Mouse (Mus musculus) midbrain, embryonic 15.5 days (tissue): ENCODE measurements around the gene Diras1. TPM values are rescaled to one million over a fixed set of nuclear protein-coding genes. Genes with fewer than 3 reads are reported as not detected.

Source experiments
- ATAC-seq: fragments of 200-750 bp; cut with Nextera tagmentation; replicated peaks from 2 replicates; pipeline ENCODE4 v1.8.0; 2017; ENCODE audit warnings: moderate TSS enrichment
- H3K27ac ChIP-seq: fragments of 300-500 bp; sonication (generic); 2 replicates; pipeline ENCODE4 v1.5.1; 2015; ENCODE audit warnings: mild to moderate bottlenecking, inconsistent platforms
- H3K27me3 ChIP-seq: fragments of 300-500 bp; sonication (generic); replicated peaks from 2 replicates; pipeline ENCODE4 v1.6.1; 2015; ENCODE audit warnings: inconsistent platforms
- H3K36me3 ChIP-seq: fragments of 300-500 bp; sonication (generic); replicated peaks from 2 replicates; pipeline ENCODE4 v1.6.1; 2015; ENCODE audit warnings: inconsistent platforms
- H3K4me1 ChIP-seq: fragments of 300-500 bp; sonication (generic); 2 replicates; pipeline ENCODE4 v1.6.1; 2015; ENCODE audit warnings: inconsistent platforms
- H3K4me2 ChIP-seq: fragments of 300-500 bp; sonication (generic); 2 replicates; pipeline ENCODE4 v1.6.1; 2015; ENCODE audit warnings: inconsistent platforms, mild to moderate bottlenecking, moderate library complexity
- H3K4me3 ChIP-seq: fragments of 300-500 bp; sonication (generic); 2 replicates; pipeline ENCODE4 v1.5.1; 2015; ENCODE audit warnings: mild to moderate bottlenecking, inconsistent platforms
- H3K9ac ChIP-seq: fragments of 300-500 bp; sonication (generic); 2 replicates; pipeline ENCODE4 v1.6.1; 2015; ENCODE audit warnings: mild to moderate bottlenecking, inconsistent platforms
- H3K9me3 ChIP-seq: fragments of 300-500 bp; sonication (generic); 2 replicates; pipeline ENCODE4 v1.6.1; 2016; ENCODE audit warnings: inconsistent platforms
- WGBS: fragments of 180-500 bp; shearing (Covaris S2); methylation state at CpG from one replicate; pipeline ENCODE4 v1.1.7; 2015; ENCODE audit warnings: mixed read lengths; 5-methylcytosine and 5-hydroxymethylcytosine counted together
- polyA plus RNA-seq: library from polyadenylated mRNA; unstranded; fragments of >200 nt; fragmentation: Nextera tagmentation; extraction: Ambion mirVana; gene quantifications from 2 replicates; pipeline ENCODE4 v1.2.1, GENCODE M21; 2015

The Diras1 gene
- polyA plus RNA-seq, 1 experiment from 2014 or later, result 77.5 TPM

DNA sequence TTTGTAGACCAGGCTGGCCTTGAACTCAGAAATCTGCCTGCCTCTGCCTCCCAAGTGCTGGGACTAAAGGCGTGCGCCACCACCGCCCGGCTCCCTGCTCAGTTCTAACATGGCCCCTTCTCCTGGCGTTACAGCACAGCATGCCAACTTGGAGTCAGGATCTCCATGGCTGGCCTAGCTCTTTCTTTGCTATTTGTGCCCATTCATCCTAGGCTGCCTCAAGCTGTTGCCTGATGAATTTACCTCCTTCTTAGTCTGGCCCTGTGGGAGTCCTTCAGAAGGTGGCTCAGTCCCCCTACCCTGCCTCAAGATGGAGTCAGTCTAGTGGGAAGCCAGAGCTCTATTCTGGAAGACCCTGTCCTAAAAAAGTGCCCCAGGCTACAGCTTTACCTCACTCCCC lies 1.4 kb upstream of the Diras1 start:
- H3K4me2 ChIP-seq, result no peak overlapping the region
- H3K27ac ChIP-seq, result no peak overlapping the region
- H3K9ac ChIP-seq, result no peak overlapping the region
- WGBS, result 94% methylated on average over 5 of the region's 5 CpGs
- peaks cover 19% of the 10 kb centered on the region for H3K4me1 ChIP-seq
- H3K9me3 ChIP-seq, result no peaks in the 10 kb centered on the region
- H3K4me3 ChIP-seq, result no peak overlapping the region
- 0 out of 2 replicates have a peak, but pooled peaks cover 3% of the 10 kb centered on the region for H3K27me3 ChIP-seq
- ATAC-seq, result no peak
- peaks cover 18% of the 10 kb centered on the region; the same call in 1 of the 2 replicates for H3K36me3 ChIP-seq

DNA sequence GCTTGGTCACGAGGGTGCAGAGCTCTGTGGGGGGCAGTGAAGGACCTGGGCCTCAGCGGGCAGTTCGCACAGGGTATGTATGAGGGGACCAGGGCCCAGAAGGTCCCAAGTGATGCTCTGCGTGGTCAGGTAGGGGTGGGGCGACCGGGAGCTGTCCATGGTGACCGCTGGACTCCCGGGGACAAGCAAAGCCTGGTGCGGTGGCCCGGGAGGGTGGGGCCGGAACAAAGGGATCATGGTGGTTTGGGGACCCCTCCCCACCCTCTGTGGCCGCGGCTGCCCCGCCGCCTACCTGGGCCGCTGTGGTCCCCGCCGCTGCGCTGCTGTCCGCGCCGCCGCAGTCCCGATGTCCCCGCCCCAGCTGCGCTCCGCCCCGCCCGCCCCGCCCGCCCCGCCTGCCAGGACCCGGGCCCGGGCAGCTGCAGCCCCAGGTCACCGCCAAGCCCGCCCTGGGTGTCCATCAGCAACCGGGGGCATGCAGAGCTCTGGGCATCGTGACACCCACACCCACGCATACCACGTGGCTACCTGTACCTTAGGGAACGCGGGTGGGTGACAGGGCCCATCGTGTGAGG lies 328 bp downstream of the Diras1 start:
- peak overlapping the region; percentile 50 for H3K4me3 ChIP-seq
- H3K4me1 ChIP-seq, result peaks cover 25% of the 10 kb centered on the region
- H3K27ac ChIP-seq, result peak overlapping the region; percentile 13; the same call in 1 of the 2 replicates
- peaks cover 7% of the 10 kb centered on the region; the same call in 1 of the 2 replicates for H3K36me3 ChIP-seq
- under 1% methylated on average over 21 of the region's 43 CpGs for WGBS
- peak; percentile 67 for ATAC-seq
- peak overlapping the region; percentile 86 for H3K4me2 ChIP-seq
- 0 out of 2 replicates have a peak, but pooled peaks cover 3% of the 10 kb centered on the region for H3K27me3 ChIP-seq
- H3K9me3 ChIP-seq, result no peaks in the 10 kb centered on the region
- peak overlapping the region; percentile 71 for H3K9ac ChIP-seq

DNA sequence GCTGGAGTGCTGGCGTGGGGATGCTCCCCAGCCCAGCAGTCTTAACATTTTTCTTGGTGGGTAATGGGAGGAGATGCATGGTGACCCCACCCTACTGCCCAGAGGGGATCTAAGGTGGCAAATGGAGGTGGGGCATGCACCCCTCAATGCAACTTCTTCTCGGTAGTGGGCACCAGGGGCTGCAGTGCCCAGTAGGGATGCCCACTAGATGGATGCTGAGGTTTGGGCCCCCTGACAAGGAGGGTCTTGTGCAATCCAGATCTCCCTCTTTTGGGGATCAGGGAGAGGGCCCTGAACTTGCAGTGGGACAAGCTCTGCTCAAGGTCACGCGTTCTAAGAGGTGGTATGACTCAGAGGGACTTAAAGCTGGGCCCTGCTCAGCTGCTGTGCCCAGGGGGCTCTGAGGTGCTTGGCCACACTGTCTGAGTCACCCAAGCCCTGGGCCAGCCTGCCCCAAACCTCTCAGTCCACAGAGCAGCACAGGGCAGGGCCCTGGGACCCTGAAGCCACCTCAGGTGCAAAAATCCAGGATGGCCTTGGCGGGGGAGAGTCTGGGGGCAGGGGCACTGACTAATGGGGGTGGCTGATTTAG lies 1.0 kb downstream of the Diras1 start:
- Histone ChIP-seq H3K4me1 (peaks cover 25% of the 10 kb centered on the region), H3K4me2 (peak overlapping the region; percentile 86), H3K27ac (peak overlapping the region; percentile 13; the same call in 1 of the 2 replicates), H3K27me3 (0 out of 2 replicates have a peak, but pooled peaks cover 3% of the 10 kb centered on the region), H3K9me3 (no peaks in the 10 kb centered on the region), H3K9ac (peak overlapping the region; percentile 71), H3K36me3 (peaks cover 3% of the 10 kb centered on the region; the same call in 1 of the 2 replicates), H3K4me3 (peak overlapping the region; percentile 50)
- 83% methylated on average over 5 of the region's 5 CpGs for WGBS
- peak; percentile 25; the same call in 1 of the 2 replicates for ATAC-seq

DNA sequence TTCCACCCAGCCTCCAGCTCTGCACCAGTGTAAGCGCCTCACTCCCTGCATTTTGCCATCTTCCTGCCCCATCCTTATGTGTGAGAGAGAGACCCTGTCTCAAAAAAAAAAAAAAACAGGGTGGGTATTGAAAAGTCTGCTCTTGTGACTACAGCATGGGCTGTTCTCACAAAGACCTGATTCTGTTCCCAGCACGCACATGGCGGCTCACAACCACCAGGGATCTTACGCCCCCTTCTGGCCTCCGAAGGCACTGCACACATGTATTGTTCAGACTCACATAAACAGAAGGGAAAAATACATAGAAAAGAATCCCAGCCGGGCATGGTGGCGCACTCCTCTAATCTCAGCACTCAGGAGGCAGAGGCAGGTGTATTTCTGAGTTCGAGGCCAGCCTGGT lies 2.7 kb downstream of the Diras1 start:
- Histone ChIP-seq H3K9ac (no peak overlapping the region), H3K27me3 (0 out of 2 replicates have a peak, but pooled peaks cover 3% of the 10 kb centered on the region), H3K4me3 (no peak overlapping the region), H3K4me1 (peaks cover 22% of the 10 kb centered on the region), H3K9me3 (no peaks in the 10 kb centered on the region), H3K27ac (no peak overlapping the region), H3K36me3 (peaks cover 3% of the 10 kb centered on the region; the same call in 1 of the 2 replicates), H3K4me2 (no peak overlapping the region)
- WGBS, result 75% methylated on average over 8 of the region's 8 CpGs
- no peak for ATAC-seq

DNA sequence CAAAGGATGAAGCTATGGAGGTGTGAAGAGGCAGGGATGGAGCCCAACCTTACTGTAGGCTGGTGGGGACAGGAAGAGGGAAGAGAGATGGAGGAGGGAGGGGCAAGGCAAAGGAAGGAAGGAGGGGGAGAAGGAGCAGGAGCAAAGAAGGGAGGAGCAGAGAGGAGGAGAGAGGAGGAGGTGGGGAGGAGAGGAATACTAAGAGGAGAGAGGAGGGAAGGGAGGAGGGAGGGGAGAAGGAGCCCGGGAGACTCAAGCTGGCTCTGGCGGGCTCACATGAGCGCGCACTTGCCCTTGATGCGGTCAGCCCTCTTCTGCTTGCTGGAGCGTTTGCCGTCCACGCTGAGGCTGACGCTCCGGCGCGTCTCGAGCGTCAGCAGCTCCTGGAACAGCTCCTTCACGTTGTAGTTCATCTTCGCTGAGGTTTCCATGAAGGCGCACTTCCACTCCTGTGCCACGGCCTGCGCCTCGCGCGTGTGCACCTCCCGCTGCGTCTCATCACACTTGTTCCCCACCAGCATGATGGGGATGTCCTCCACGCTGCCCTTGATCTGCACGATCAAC lies 3.8 kb downstream of the Diras1 start:
- H3K4me1 ChIP-seq, result peaks cover 22% of the 10 kb centered on the region
- H3K27me3 ChIP-seq, result 0 out of 2 replicates have a peak, but pooled peaks cover 3% of the 10 kb centered on the region
- no peak for ATAC-seq
- H3K9me3 ChIP-seq, result no peaks in the 10 kb centered on the region
- H3K27ac ChIP-seq, result no peak overlapping the region
- H3K4me3 ChIP-seq, result no peak overlapping the region
- H3K4me2 ChIP-seq, result peak overlapping the region; percentile 25
- 28% methylated on average over 26 of the region's 26 CpGs for WGBS
- no peak overlapping the region; the same call in 1 of the 2 replicates for H3K9ac ChIP-seq
- peaks cover 3% of the 10 kb centered on the region; the same call in 1 of the 2 replicates for H3K36me3 ChIP-seq

DNA sequence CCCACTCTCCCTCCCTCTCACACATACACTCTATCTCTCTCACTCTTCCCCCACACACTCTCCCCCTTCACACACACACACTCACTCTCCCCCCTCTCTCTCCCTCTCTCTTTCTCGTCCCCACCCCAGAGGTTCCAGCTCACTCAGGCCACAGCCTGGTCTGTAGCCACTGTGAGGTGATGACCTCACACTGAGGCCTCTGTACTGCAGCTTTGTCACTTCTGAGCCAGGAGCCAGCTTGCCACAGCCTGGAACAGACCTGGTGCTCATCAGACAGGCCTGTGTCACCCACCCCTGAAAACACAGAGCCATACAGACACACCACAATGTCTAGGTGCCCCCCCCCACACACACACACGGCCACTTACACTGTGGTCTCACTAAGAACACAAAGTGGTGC lies 5.3 kb downstream of the Diras1 start:
- 54% methylated on average over 2 of the region's 2 CpGs for WGBS
- Histone ChIP-seq H3K27me3 (0 out of 2 replicates have a peak, but pooled peaks cover 3% of the 10 kb centered on the region), H3K4me3 (no peak overlapping the region), H3K9me3 (no peaks in the 10 kb centered on the region), H3K9ac (no peak overlapping the region), H3K36me3 (peaks cover 3% of the 10 kb centered on the region; the same call in 1 of the 2 replicates), H3K27ac (no peak overlapping the region), H3K4me1 (peaks cover 26% of the 10 kb centered on the region), H3K4me2 (no peak overlapping the region)
- no peak for ATAC-seq

DNA sequence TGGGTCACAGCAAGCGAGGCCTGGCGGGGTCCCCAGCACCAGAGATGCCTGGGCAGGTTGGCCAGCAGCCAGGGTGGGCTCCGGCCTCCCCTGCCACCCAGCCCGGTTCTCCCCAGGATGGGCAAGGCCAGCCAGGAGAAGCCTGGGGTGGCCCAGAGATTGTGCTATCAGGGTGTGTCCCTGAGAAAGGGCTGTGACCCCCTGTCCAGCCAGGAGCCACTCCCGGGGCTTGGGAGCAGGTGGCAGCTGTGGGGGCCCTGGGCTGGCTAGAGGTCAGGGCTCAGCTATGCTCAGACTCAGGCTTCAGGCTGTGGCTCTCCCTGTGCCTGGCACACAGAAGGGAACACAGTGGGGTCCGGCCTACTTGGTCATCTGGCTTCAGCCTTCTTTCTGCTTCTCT lies 5.8 kb downstream of the Diras1 start:
- H3K36me3 ChIP-seq, result peaks cover 3% of the 10 kb centered on the region; the same call in 1 of the 2 replicates
- H3K4me3 ChIP-seq, result no peak overlapping the region
- peaks cover 26% of the 10 kb centered on the region for H3K4me1 ChIP-seq
- H3K9me3 ChIP-seq, result no peaks in the 10 kb centered on the region
- no peak for ATAC-seq
- no peak overlapping the region for H3K9ac ChIP-seq
- no peak overlapping the region for H3K4me2 ChIP-seq
- 0 out of 2 replicates have a peak, but pooled peaks cover 3% of the 10 kb centered on the region for H3K27me3 ChIP-seq
- WGBS, result 75% methylated on average over 6 of the region's 6 CpGs
- H3K27ac ChIP-seq, result no peak overlapping the region

DNA sequence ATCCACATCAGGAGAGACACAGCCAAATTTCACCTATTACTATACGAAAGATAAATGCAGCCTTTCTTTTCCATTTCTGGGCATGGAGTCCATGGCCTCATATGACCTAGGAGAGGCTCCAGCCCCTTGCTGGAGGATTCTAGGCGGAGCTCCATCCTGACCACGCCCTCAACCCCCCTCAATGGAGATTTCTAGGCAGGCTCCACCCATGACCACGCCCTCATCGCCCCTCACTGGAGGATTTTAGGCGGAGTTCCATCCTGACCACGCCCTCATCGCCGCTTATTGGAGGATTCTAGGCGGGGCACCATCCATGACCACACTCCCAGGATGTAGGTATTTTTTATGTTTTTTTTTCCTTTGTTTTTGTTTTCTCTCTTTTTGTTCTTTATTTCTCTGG lies 7.1 kb downstream of the Diras1 start:
- peaks cover 3% of the 10 kb centered on the region; the same call in 1 of the 2 replicates for H3K36me3 ChIP-seq
- H3K4me3 ChIP-seq, result no peak overlapping the region
- H3K27ac ChIP-seq, result no peak overlapping the region
- 48% methylated on average over 10 of the region's 10 CpGs for WGBS
- no peaks in the 10 kb centered on the region for H3K27me3 ChIP-seq
- no peak overlapping the region for H3K4me2 ChIP-seq
- peaks cover 16% of the 10 kb centered on the region for H3K4me1 ChIP-seq
- ATAC-seq, result no peak
- no peak overlapping the region for H3K9ac ChIP-seq
- no peaks in the 10 kb centered on the region for H3K9me3 ChIP-seq

DNA sequence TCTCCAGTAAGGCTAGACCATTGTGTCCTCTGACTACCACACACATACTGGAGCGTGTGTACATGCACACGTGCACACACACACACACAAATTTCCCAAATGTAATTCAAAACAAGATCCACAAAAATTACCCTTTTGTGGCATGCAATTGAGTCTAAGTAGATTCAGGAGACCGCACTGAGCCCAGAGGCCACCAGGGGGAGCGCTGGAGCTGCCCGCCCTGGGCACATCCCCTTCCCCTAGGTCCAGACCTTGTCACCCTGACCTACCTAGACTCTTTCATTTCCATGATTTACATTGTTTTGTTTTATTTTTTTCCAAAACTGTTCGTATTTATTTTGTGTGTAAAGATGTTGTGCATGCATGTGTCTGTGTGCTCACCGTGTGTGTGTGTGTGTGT lies 8.8 kb downstream of the Diras1 start:
- no peak overlapping the region for H3K27ac ChIP-seq
- no peaks in the 10 kb centered on the region for H3K27me3 ChIP-seq
- 4% methylated on average over 7 of the region's 7 CpGs for WGBS
- peaks cover 8% of the 10 kb centered on the region for H3K4me1 ChIP-seq
- no peak overlapping the region for H3K4me3 ChIP-seq
- no peak overlapping the region for H3K9ac ChIP-seq
- no peaks in the 10 kb centered on the region for H3K9me3 ChIP-seq
- peaks cover 3% of the 10 kb centered on the region; the same call in 1 of the 2 replicates for H3K36me3 ChIP-seq
- ATAC-seq, result no peak
- H3K4me2 ChIP-seq, result no peak overlapping the region

DNA sequence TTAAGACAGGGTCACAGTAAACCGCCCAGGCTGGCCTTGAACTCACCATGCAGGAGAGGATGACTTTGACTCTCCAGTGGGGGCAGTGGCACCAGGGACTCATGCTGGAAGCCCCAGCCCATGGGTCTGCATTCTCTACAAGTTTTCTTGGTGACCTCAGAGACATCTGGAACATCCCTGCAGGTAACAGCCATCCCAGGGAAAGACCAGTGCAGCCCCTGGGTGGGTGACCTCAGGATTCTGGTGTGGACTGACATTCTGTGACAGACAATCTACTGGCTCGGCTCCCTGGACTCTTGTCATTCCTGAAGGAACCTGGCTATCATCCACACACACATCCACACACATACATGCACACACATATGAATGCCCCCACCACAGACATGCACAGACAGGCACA lies 9.8 kb downstream of the Diras1 start:
- H3K27me3 ChIP-seq, result no peaks in the 10 kb centered on the region
- WGBS, result 93% methylated on average over 2 of the region's 2 CpGs
- H3K9ac ChIP-seq, result no peak overlapping the region
- no peak for ATAC-seq
- no peak overlapping the region for H3K4me2 ChIP-seq
- no peaks in the 10 kb centered on the region for H3K9me3 ChIP-seq
- peaks cover 8% of the 10 kb centered on the region; the same call in 1 of the 2 replicates for H3K4me1 ChIP-seq
- H3K27ac ChIP-seq, result no peak overlapping the region
- H3K4me3 ChIP-seq, result no peak overlapping the region
- H3K36me3 ChIP-seq, result no peaks in the 10 kb centered on the region; the same call in 1 of the 2 replicates

DNA sequence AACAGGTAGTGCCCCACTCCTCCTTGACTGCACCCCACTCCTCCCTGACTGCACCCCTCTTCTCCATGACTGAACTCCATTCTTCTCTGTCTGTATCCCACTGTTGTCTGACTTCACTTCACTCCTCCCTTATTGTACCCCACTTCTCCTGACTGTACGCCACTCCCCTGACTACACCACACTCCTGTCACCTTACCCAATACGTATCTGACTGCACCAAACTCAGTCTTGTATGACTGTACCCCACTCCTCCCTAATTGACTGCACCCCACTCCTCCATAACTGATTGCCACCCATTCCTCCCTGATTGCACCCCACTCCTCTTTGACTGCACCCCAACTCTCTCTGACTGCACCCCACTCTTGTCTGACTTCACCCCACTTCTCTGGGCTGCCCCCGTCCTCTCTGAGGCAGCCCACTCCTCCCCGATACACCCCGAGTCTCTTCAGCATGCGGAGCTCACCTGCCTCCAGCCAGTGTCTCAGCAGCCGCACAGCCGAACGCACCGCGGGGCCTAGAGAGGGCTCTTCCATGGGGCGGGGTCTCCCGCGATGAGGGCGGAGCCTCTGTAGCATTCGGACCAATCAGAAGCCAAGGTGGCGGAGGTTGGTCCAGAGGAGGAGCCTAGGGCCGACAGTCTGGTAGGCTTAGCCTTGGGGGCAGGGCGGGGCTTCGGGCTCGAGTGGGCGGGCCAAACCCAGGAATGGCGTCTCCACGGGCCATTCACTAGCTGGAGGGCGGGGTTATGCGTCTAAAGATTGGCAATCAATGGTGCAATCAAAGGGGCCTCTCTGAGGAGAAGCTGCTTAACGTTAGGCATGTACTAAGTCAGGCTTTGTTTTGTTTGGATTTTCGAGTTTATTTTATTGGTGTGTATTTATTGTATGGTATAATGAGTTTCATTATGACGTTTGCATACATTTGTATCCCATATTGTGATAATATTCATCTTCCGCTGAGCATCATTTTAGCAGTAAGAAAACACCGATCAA lies 10.8 kb downstream of the Diras1 start, which contains the start of gene Gng7:
TSS of gene Gng7 (minus strand) at position 553 of the 992 bp plus-strand sequence.
- H3K27ac ChIP-seq, result no peak within 1 kb of the TSS
- H3K9me3 ChIP-seq, result no peaks in the 10 kb centered on the region
- H3K27me3 ChIP-seq, result no peaks in the 10 kb centered on the region
- peak; percentile 98 for ATAC-seq
- peak within 1 kb of the TSS; percentile 38 for H3K4me3 ChIP-seq
- H3K4me2 ChIP-seq, result peak within 1 kb of the TSS; percentile 53
- 9% methylated on average over 31 of the region's 31 CpGs for WGBS
- peaks cover 5% of the 10 kb centered on the region; the same call in 1 of the 2 replicates for H3K4me1 ChIP-seq
- peak within 1 kb of the TSS; percentile 38 for H3K9ac ChIP-seq
- H3K36me3 ChIP-seq, result no peaks in the 10 kb centered on the region
